Mouse (Mus musculus): ENCODE measurements around the gene Vps26a. TPM values are rescaled to one million over a fixed set of nuclear protein-coding genes. Genes with fewer than 3 reads are reported as not detected.
A peak's percentile ranks its signal among the peaks of the same experiment; 100 is the strongest.

Vps26a gene
- polyA plus RNA-seq, 1 experiment from 2014 or later, result 67.5 TPM

DNA sequence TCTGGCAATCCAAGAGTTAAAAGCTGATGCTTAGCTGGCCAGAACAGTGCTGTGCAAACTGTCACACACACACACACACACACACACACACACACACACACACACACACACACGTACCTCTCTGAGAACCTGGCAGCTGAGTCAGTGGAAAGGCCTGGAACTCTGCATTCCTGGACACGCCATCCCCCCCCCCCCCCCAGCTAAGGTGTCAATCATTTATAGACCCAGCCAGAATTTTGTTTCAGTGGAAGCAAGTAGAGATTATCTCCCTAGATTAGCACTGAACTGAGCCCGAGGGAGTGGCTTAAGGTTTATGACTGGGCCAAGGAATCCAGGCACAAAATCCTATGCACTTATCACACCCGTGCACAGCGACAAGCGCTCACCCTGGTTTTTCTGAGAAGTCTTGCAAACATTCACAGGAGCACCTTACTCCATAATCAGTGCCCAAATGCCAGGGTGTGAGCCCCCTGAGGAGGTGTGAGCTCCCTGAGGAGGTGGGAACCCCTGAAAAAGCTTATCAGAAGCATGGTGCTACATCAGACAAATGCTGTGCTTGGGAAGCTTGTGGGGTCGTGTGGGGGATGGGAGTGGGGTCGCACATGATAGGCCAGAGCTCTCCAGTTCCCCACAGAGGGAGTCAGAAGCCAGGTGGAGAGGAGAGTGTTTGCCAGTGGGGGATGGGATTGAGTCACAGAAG, 73.5 kb downstream of the Vps26a start:
- Histone ChIP-seq H3K36me3 (no peaks in the 10 kb centered on the region), H3K4me2 (no peak overlapping the region), H3K4me3 (no peak overlapping the region), H3K27me3 (replicated peaks) (peaks cover 21% of the 10 kb centered on the region), H3K9ac (no peak overlapping the region), H3K27ac (replicated peaks) (0 out of 2 replicates have a peak overlapping the region, but pooled peaks have one; percentile 54), H3K4me1 (peaks cover 22% of the 10 kb centered on the region), H3K9me3 (no peaks in the 10 kb centered on the region)
- WGBS, result 6% methylated on average over 8 of the region's 8 CpGs
- ATAC-seq (ENCODE audit: extremely low read depth, insufficient number of reproducible peaks, low FRiP score, low TSS enrichment), result 0 out of 2 replicates have a peak, but pooled peaks have one; percentile 19

DNA sequence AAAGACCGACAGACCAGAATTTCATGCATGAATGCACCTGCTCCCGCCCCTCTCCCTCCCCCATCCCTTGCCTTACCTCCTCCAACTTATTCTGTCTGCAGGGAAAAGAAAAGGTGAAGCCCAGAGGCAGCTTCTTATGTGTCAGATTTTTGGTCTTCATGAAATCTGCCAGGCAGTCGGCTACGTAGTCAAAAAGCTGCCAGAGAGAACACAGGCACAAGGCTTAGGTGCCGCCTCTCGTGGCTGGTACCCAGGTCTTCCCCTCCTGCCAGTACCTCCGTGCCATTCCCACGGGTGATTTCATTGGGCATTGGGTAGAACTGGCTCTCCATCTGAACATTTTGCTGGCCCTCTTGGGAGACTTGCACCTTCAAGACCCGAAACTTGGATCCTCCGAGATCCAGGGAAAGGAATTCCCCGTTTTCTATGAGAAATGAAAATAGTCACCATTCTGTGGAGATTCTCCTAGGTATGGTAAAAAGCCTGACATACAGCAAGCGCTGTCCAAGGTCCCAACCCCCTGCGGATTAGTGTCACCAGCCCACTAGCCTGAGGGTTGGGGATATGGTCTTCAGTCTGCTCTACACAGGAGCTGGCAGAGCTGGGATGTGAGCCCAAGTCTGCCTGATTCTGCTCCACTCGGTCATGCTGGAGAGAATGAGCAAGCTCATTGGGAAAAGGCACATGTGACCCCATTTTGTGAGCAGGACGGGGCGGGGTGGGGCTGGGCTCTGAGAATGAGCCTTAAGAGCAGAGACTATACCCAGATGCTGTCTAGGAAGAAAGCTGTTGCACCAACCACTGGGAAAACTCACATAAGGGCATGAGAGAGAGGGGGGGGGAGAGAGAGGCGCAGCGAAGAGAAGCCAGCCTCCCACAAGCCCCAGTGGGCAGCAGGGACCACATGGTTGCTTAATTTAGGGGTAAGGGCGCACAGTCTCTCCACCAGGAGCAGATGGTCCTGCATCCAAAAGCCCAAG, 74.9 kb downstream of the Vps26a start:
- 63% methylated on average over 19 of the region's 19 CpGs for WGBS
- H3K9me3 ChIP-seq, result no peaks in the 10 kb centered on the region

DNA sequence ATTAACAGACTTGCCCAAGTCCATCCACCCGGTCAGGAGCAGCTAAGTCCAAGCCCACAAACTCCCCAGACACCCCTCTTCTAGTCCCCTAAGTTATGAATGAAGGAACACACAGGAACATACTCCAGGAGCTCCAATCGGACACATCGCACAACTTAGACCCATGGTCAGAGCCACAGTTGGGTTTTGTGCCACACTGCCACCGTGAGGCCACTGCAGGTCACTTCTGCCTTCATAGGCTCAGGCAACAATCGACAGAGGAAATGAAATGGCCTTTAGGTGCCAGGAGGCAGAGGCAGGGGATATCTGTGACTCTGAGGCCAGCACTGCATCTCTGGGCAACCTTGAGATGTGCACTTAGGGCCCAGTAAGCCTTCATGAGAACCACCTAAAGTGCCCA, 75.7 kb downstream of the Vps26a start:
- Histone ChIP-seq H3K9ac (no peak overlapping the region), H3K4me1 (peaks cover 22% of the 10 kb centered on the region), H3K36me3 (no peaks in the 10 kb centered on the region), H3K4me2 (no peak overlapping the region), H3K27ac (replicated peaks) (no peak overlapping the region), H3K4me3 (no peak overlapping the region), H3K9me3 (no peaks in the 10 kb centered on the region), H3K27me3 (replicated peaks) (peaks cover 39% of the 10 kb centered on the region)
- ATAC-seq (ENCODE audit: extremely low read depth, insufficient number of reproducible peaks, low FRiP score, low TSS enrichment), result no peak
- 8% methylated on average over 5 of the region's 5 CpGs for WGBS

More for the DNA sequence above, 74.9 kb downstream of the Vps26a start:
- H3K4me3 ChIP-seq, result no peak overlapping the region
- H3K4me1 ChIP-seq, result peaks cover 22% of the 10 kb centered on the region
- H3K9ac ChIP-seq, result no peak overlapping the region
- no peak for ATAC-seq (ENCODE audit: extremely low read depth, insufficient number of reproducible peaks, low FRiP score, low TSS enrichment)
- no peak overlapping the region for H3K4me2 ChIP-seq
- no peaks in the 10 kb centered on the region for H3K36me3 ChIP-seq
- H3K27ac ChIP-seq (replicated peaks), result no peak overlapping the region
- H3K27me3 ChIP-seq (replicated peaks), result peaks cover 31% of the 10 kb centered on the region

Other genes with a start within 250 kb of the Vps26a start
- gene Tacr2, start 234.4 kb downstream of the Vps26a start, polyA plus RNA-seq (2015; fragmentation: Nextera tagmentation; extraction: Ambion mirVana), result 0.08 TPM in 1 of 2 replicates, not detected in the other
- 163 and 170 TPM in 2 replicates for gene Hk1, start 106.9 kb downstream of the Vps26a start, polyA plus RNA-seq (2015; fragmentation: Nextera tagmentation; extraction: Ambion mirVana)
- gene Hkdc1, start 64.3 kb downstream of the Vps26a start, polyA plus RNA-seq (2015; fragmentation: Nextera tagmentation; extraction: Ambion mirVana), result 0.37 and 0.97 TPM in 2 replicates
- 0.56 and 0.61 TPM in 2 replicates for gene 4930507D05Rik, start 37.3 kb downstream of the Vps26a start, polyA plus RNA-seq (2015; fragmentation: Nextera tagmentation; extraction: Ambion mirVana)
- 26.6 and 27.0 TPM in 2 replicates for gene Supv3l1, start 37.1 kb downstream of the Vps26a start, polyA plus RNA-seq (2015; fragmentation: Nextera tagmentation; extraction: Ambion mirVana)
- gene Srgn, start 40.6 kb upstream of the Vps26a start, polyA plus RNA-seq (2015; fragmentation: Nextera tagmentation; extraction: Ambion mirVana), result 8.2 and 8.6 TPM in 2 replicates
- gene Kif1bp, start 91.7 kb upstream of the Vps26a start, polyA plus RNA-seq (2015; fragmentation: Nextera tagmentation; extraction: Ambion mirVana), result 26.0 and 27.3 TPM in 2 replicates
- gene Ddx21, start 115.5 kb upstream of the Vps26a start, polyA plus RNA-seq (2015; fragmentation: Nextera tagmentation; extraction: Ambion mirVana), result 11.3 and 12.2 TPM in 2 replicates
- gene Ddx50, start 164.4 kb upstream of the Vps26a start, polyA plus RNA-seq (2015; fragmentation: Nextera tagmentation; extraction: Ambion mirVana), result 91.8 and 93.5 TPM in 2 replicates
- gene Stox1, start 239.3 kb upstream of the Vps26a start, polyA plus RNA-seq (2015; fragmentation: Nextera tagmentation; extraction: Ambion mirVana), result 0.92 and 1.1 TPM in 2 replicates